In genomic region chr13:62927470-62927869, GRCm38 (mm10) we compare ENCODE assay signal across 27 mouse cellular contexts. TPM values are rescaled to one million over a fixed set of nuclear protein-coding genes. Genes with fewer than 3 reads are reported as not detected.
A peak's percentile ranks its signal among the peaks of the same experiment; 100 is the strongest.
DNase-seq lines count a peak whose midpoint lies in the region; ATAC-seq and TF ChIP-seq lines count a peak whose summit lies in the region.
"Had no signal": no experiment of that assay in that cellular context is flagged by ENCODE, and none has a peak within 500 bp of the region (broad histone marks: within the 10 kb centered on the region; RNA-seq: fewer than 3 reads in every experiment).

No protein-coding gene starts in this region.

- H3K27ac ChIP-seq in liver, postnatal 0 days (ENCODE audit: low read depth): peak overlapping the region; percentile 34; the same call in 1 of the 2 replicates
- H3K27ac ChIP-seq in liver, embryonic 12.5 days: no peak overlapping the region
- H3K27ac ChIP-seq in stomach, postnatal 0 days (replicated peaks): no peak overlapping the region
- H3K27ac ChIP-seq: embryonic facial prominence, embryonic 13.5 days; embryonic facial prominence, embryonic 15.5 days; forebrain, embryonic 13.5 days; forebrain, embryonic 15.5 days had no signal

- WGBS in liver, postnatal 0 days (ENCODE audit: insufficient replicate concordance): 40% methylated on average over 1 of the region's 1 CpGs
- 60% methylated on average over 1 of the region's 1 CpGs for WGBS in liver, embryonic 12.5 days (ENCODE audit: insufficient replicate concordance)
- WGBS in stomach, postnatal 0 days: 66% methylated on average over 1 of the region's 1 CpGs

- no peak for DNase-seq in liver, postnatal 0 days
- peak; percentile 83 for DNase-seq in gonadal fat pad, adult 2 months (ENCODE audit: low read depth)
- no peak for DNase-seq in stomach, postnatal 0 days (ENCODE audit: low spot score)
- no peak for DNase-seq in right cerebral cortex, postnatal 10 days (ENCODE audit: low spot score in 2 of 2)
- no peak for DNase-seq in right cerebral cortex, postnatal 36 days (ENCODE audit: low spot score in 2 of 2)
- DNase-seq: adrenal gland, adult 8-10 months; adrenal gland, postnatal 14 days; adrenal gland, postnatal 36 days; cerebellum, adult 11-12 months; cerebellum, adult 2 months; cerebellum, adult 9-10 months; cerebellum, postnatal 14 days; cerebellum, postnatal 36 days; embryo, embryonic 11 days; forebrain, postnatal 0 days had no signal

- peaks cover 15% of the 10 kb centered on the region for H3K4me1 ChIP-seq in liver, postnatal 0 days (ENCODE audit: insufficient read depth)
- H3K4me1 ChIP-seq in liver, embryonic 12.5 days: no peaks in the 10 kb centered on the region
- no peaks in the 10 kb centered on the region for H3K4me1 ChIP-seq in stomach, postnatal 0 days (replicated peaks; ENCODE audit: control insufficient read depth, insufficient read depth)
- H3K4me1 ChIP-seq: forebrain, embryonic 15.5 days had no signal

- H3K9me3 ChIP-seq in liver, postnatal 0 days (ENCODE audit: low read length): no peaks in the 10 kb centered on the region
- H3K9me3 ChIP-seq in liver, embryonic 12.5 days (replicated peaks): no peaks in the 10 kb centered on the region
- no peaks in the 10 kb centered on the region for H3K9me3 ChIP-seq in stomach, postnatal 0 days (ENCODE audit: control insufficient read depth, low read length)
- H3K9me3 ChIP-seq: embryonic facial prominence, embryonic 13.5 days; embryonic facial prominence, embryonic 15.5 days; forebrain, embryonic 13.5 days; forebrain, embryonic 15.5 days had no signal

- TF ChIP-seq CTCF in liver, postnatal 0 days (IDR thresholded peaks at IDR 0.05; ENCODE audit: low read depth): no peak
- TF ChIP-seq CTCF in stomach, postnatal 0 days (IDR thresholded peaks at IDR 0.05; ENCODE audit: low read depth): no peak

- no peak overlapping the region for H3K4me2 ChIP-seq in liver, postnatal 0 days (ENCODE audit: low read depth, low read length)
- no peak overlapping the region for H3K4me2 ChIP-seq in liver, embryonic 12.5 days
- H3K4me2 ChIP-seq in stomach, postnatal 0 days (replicated peaks; ENCODE audit: low read depth): no peak overlapping the region
- H3K4me2 ChIP-seq: embryonic facial prominence, embryonic 13.5 days; embryonic facial prominence, embryonic 15.5 days; forebrain, embryonic 13.5 days; forebrain, embryonic 15.5 days had no signal

- TF ChIP-seq EP300 in liver, postnatal 0 days (IDR thresholded peaks at IDR 0.05; ENCODE audit: low read depth): 0 out of 2 replicates have a peak, but pooled peaks have one; percentile 14
- no peak for TF ChIP-seq EP300 in stomach, postnatal 0 days (optimal IDR thresholded peaks at IDR 0.05)

- H3K27me3 ChIP-seq in liver, postnatal 0 days (ENCODE audit: insufficient read depth, low read length): no peaks in the 10 kb centered on the region
- no peaks in the 10 kb centered on the region for H3K27me3 ChIP-seq in liver, embryonic 12.5 days (replicated peaks)
- H3K27me3 ChIP-seq in stomach, postnatal 0 days (ENCODE audit: control insufficient read depth, insufficient read depth, low read length): no peaks in the 10 kb centered on the region
- H3K27me3 ChIP-seq: embryonic facial prominence, embryonic 13.5 days; embryonic facial prominence, embryonic 15.5 days; forebrain, embryonic 13.5 days; forebrain, embryonic 15.5 days had no signal

- H3K9ac ChIP-seq in liver, postnatal 0 days (replicated peaks): no peak overlapping the region
- H3K9ac ChIP-seq in liver, embryonic 12.5 days: no peak overlapping the region
- H3K9ac ChIP-seq in stomach, postnatal 0 days (ENCODE audit: low read length): no peak overlapping the region
- H3K9ac ChIP-seq: embryonic facial prominence, embryonic 13.5 days; embryonic facial prominence, embryonic 15.5 days; forebrain, embryonic 13.5 days; forebrain, embryonic 15.5 days; forebrain, postnatal 0 days had no signal

- ATAC-seq in liver, postnatal 0 days: peak; percentile 81
- ATAC-seq in liver, embryonic 12.5 days: no peak
- ATAC-seq in megakaryocyte progenitor cell, adult 5-6 weeks (replicated peaks; ENCODE audit: poor library complexity): peak; percentile 40
- ATAC-seq in stomach, postnatal 0 days (ENCODE audit: low FRiP score, low TSS enrichment): peak; percentile 43; the same call in 1 of the 2 replicates
- no peak for ATAC-seq in activated CD4-positive, CD25-positive, alpha-beta regulatory T cell, adult 4 months
- ATAC-seq: forebrain, embryonic 13.5 days; forebrain, embryonic 15.5 days; forebrain, postnatal 0 days had no signal

- no peak overlapping the region for H3K4me3 ChIP-seq in liver, postnatal 0 days (ENCODE audit: low read depth, low read length)
- H3K4me3 ChIP-seq in liver, embryonic 12.5 days: no peak overlapping the region
- no peak overlapping the region for H3K4me3 ChIP-seq in stomach, postnatal 0 days (ENCODE audit: low read depth, low read length)
- H3K4me3 ChIP-seq: embryonic facial prominence, embryonic 13.5 days; embryonic facial prominence, embryonic 15.5 days; erythroblast, embryonic 14.5 days; forebrain, embryonic 13.5 days; forebrain, embryonic 15.5 days had no signal

- no peaks in the 10 kb centered on the region for H3K36me3 ChIP-seq in liver, postnatal 0 days (replicated peaks; ENCODE audit: insufficient read depth, low read length)
- H3K36me3 ChIP-seq in liver, embryonic 12.5 days: no peaks in the 10 kb centered on the region
- H3K36me3 ChIP-seq in stomach, postnatal 0 days (ENCODE audit: control insufficient read depth, insufficient read depth, low read length): no peaks in the 10 kb centered on the region
- H3K36me3 ChIP-seq: embryonic facial prominence, embryonic 13.5 days; embryonic facial prominence, embryonic 15.5 days; forebrain, embryonic 15.5 days had no signal

RNA-seq across cellular contexts. Expression of gene 2010111I01Rik, which starts 37.2 kb away (rescaled TPM):
- polyA plus RNA-seq in liver, postnatal 0 days (2015; fragmentation: Nextera tagmentation; extraction: Ambion mirVana): 20.0 and 22.9 TPM in 2 replicates
- polyA plus RNA-seq in liver, embryonic 12.5 days (2016; fragmentation: Nextera tagmentation; extraction: Ambion mirVana): 17.2 and 19.6 TPM in 2 replicates
- 54.7 and 80.6 TPM in 2 replicates for polyA plus RNA-seq in gonadal fat pad, adult 2 months (2012; rRNA removed)
- 41.7 and 53.7 TPM in 2 replicates for total RNA-seq in megakaryocyte progenitor cell, adult 5-6 weeks (2015)
- total RNA-seq in megakaryocyte progenitor cell, adult 5-6 weeks (2017): 81.6 and 90.2 TPM in 2 replicates
- 101 TPM in 2 replicates for polyA plus RNA-seq in stomach, postnatal 0 days (2015; fragmentation: Nextera tagmentation; extraction: Ambion mirVana)
- polyA plus RNA-seq in activated CD4-positive, CD25-positive, alpha-beta regulatory T cell, adult 4 months (2017; shearing (Covaris generic)): 100 to 1,000 TPM; 210 to 226 TPM

RNA-seq across cellular contexts. Expression of gene Fbp1, which starts 39.4 kb away (rescaled TPM):
- 2,442 and 2,581 TPM in 2 replicates for polyA plus RNA-seq in liver, postnatal 0 days (2015; fragmentation: Nextera tagmentation; extraction: Ambion mirVana)
- not detected in 2 replicates for polyA plus RNA-seq in liver, embryonic 12.5 days (2016; fragmentation: Nextera tagmentation; extraction: Ambion mirVana)
- 5.2 and 9.8 TPM in 2 replicates for polyA plus RNA-seq in gonadal fat pad, adult 2 months (2012; rRNA removed)
- total RNA-seq in megakaryocyte progenitor cell, adult 5-6 weeks (2015): 10.5 and 13.8 TPM in 2 replicates
- 10.5 and 19.5 TPM in 2 replicates for total RNA-seq in megakaryocyte progenitor cell, adult 5-6 weeks (2017)
- 3.8 and 5.8 TPM in 2 replicates for polyA plus RNA-seq in stomach, postnatal 0 days (2015; fragmentation: Nextera tagmentation; extraction: Ambion mirVana)
- not detected for polyA plus RNA-seq in activated CD4-positive, CD25-positive, alpha-beta regulatory T cell, adult 4 months (2017; shearing (Covaris generic))
- total RNA-seq: forebrain, postnatal 0 days; MEL had no signal
- polyA plus RNA-seq: C2C12; cerebellum, adult 2 months; embryonic facial prominence, embryonic 11.5 days; erythroblast, embryonic 14.5 days; forebrain, embryonic 11.5 days; forebrain, embryonic 13.5 days; forebrain, embryonic 15.5 days had no signal

Comparison
In these comparisons a context has a peak if more than half of its experiments do, and no peak if none do; other contexts are left out.
1. ATAC-seq: peak in liver, postnatal 0 days (single experiment), megakaryocyte progenitor cell, adult 5-6 weeks (single experiment) and stomach, postnatal 0 days (single experiment); none in liver, embryonic 12.5 days (single experiment) and activated CD4-positive, CD25-positive, alpha-beta regulatory T cell, adult 4 months (single experiment).
2. RNA of gene Fbp1, which starts 39.4 kb away (polyA plus RNA-seq): 2,442 to 2,581 TPM in liver, postnatal 0 days; 5.2 to 9.8 TPM in gonadal fat pad, adult 2 months, 3.8 to 5.8 TPM in stomach, postnatal 0 days, not detected in liver, embryonic 12.5 days and not detected in activated CD4-positive, CD25-positive, alpha-beta regulatory T cell, adult 4 months; every median in the first group is over 100 times any median in the second.